27 mouse cellular contexts compared by ENCODE assay signal in the genomic region with DNA sequence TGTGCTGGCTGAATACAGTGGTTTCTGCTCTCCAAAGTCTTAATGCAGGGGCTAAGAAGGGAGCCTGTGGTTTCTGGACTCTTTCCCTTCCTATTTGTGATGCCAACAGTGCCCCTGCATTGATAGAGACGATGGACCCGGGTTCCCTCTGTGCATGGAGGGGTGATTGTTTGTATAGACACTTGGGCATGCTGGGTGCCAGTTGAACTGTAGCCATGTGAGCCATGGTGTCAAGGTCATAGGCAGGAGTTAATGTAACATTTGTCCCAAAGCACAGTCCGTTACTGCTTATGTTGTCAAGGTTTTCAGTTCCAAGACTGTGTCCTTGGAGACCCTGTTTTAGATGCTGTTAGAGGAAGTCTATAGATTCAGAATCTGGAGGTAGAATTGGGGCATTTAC.
DNase-seq lines count a peak whose midpoint lies in the region; ATAC-seq and TF ChIP-seq lines count a peak whose summit lies in the region.
"Had no signal": no experiment of that assay in that cellular context is flagged by ENCODE, and none has a peak within 500 bp of the region (broad histone marks: within the 10 kb centered on the region; RNA-seq: fewer than 3 reads in every experiment).

No protein-coding gene starts in this region.

- WGBS in hindbrain, embryonic 15.5 days = 74% methylated on average over 3 of the region's 3 CpGs
- 91% methylated on average over 3 of the region's 3 CpGs for WGBS in hindbrain, embryonic 11.5 days
- WGBS in liver, adult 2 months = 18% methylated on average over 3 of the region's 3 CpGs

- no peaks in the 10 kb centered on the region for H3K79me2 ChIP-seq in liver, adult 2 months (ENCODE audit: control insufficient read depth, insufficient read depth, low read length)

- DNase-seq in hindbrain, embryonic 11.5 days (ENCODE audit: low spot score) = no peak
- peak; percentile 53 for DNase-seq in liver, adult 2 months (ENCODE audit: extremely low read depth, low read depth, low spot score)
- DNase-seq in liver = no peak
- DNase-seq in adrenal gland, postnatal 36 days = peak; percentile 10 to 13
- peak; percentile 44 for DNase-seq in testis, postnatal 10 days (ENCODE audit: low spot score)
- DNase-seq in embryo, embryonic 10 days (ENCODE audit: low spot score) = no peak
- DNase-seq: B cell, adult 2 months; cerebellum, adult 11-12 months; cerebellum, adult 9-11 months; forebrain, postnatal 0 days; gastrocnemius, postnatal 10 days; heart, postnatal 36 days; kidney, adult 11 months; kidney, postnatal 14 days; lung, adult 2 months; lung, postnatal 10 days; right cerebral cortex, postnatal 4 days; thymus, postnatal 4 days had no signal

- no peaks in the 10 kb centered on the region for H3K9me3 ChIP-seq in hindbrain, embryonic 15.5 days
- H3K9me3 ChIP-seq in hindbrain, embryonic 11.5 days (ENCODE audit: control insufficient read depth, low read length) = no peaks in the 10 kb centered on the region
- H3K9me3 ChIP-seq: embryonic facial prominence, embryonic 13.5 days; forebrain, embryonic 12.5 days; heart, embryonic 10.5 days; midbrain, embryonic 13.5 days had no signal

- H3K4me3 ChIP-seq in hindbrain, embryonic 15.5 days = no peak overlapping the region
- no peak overlapping the region for H3K4me3 ChIP-seq in hindbrain, embryonic 11.5 days (ENCODE audit: low read depth, low read length)
- H3K4me3 ChIP-seq in liver, adult 2 months (ENCODE audit: insufficient read depth, low read depth, low read length) = no peak overlapping the region
- H3K4me3 ChIP-seq: embryonic facial prominence, embryonic 13.5 days; forebrain, embryonic 12.5 days; heart, embryonic 10.5 days; midbrain, embryonic 13.5 days had no signal

- no peaks in the 10 kb centered on the region for H3K27me3 ChIP-seq in hindbrain, embryonic 15.5 days
- H3K27me3 ChIP-seq in hindbrain, embryonic 11.5 days (ENCODE audit: control insufficient read depth, insufficient read depth, low read length) = no peaks in the 10 kb centered on the region
- H3K27me3 ChIP-seq in liver, adult 2 months (ENCODE audit: control insufficient read depth, insufficient read depth, low read length) = no peaks in the 10 kb centered on the region
- H3K27me3 ChIP-seq: embryonic facial prominence, embryonic 13.5 days; forebrain, embryonic 12.5 days; midbrain, embryonic 13.5 days had no signal

- no peaks in the 10 kb centered on the region for H3K36me3 ChIP-seq in hindbrain, embryonic 15.5 days
- H3K36me3 ChIP-seq in hindbrain, embryonic 11.5 days (ENCODE audit: control insufficient read depth, insufficient read depth, low read length) = no peaks in the 10 kb centered on the region
- H3K36me3 ChIP-seq in liver, adult 2 months (ENCODE audit: control insufficient read depth, insufficient read depth, low read length) = no peaks in the 10 kb centered on the region
- H3K36me3 ChIP-seq: embryonic facial prominence, embryonic 13.5 days; forebrain, embryonic 12.5 days; heart, embryonic 10.5 days; midbrain, embryonic 13.5 days had no signal

- no peak for TF ChIP-seq CTCF in liver, adult 2 months (IDR thresholded peaks at IDR 0.05; ENCODE audit: low read depth, low read length)

- no peaks in the 10 kb centered on the region for H3K4me1 ChIP-seq in hindbrain, embryonic 15.5 days (replicated peaks)
- H3K4me1 ChIP-seq in hindbrain, embryonic 11.5 days (replicated peaks; ENCODE audit: control insufficient read depth, insufficient read depth, low read length) = no peaks in the 10 kb centered on the region
- H3K4me1 ChIP-seq in liver, adult 2 months (ENCODE audit: control insufficient read depth, insufficient read depth, low read length) = peaks cover 2% of the 10 kb centered on the region; the same call in 1 of the 2 replicates
- H3K4me1 ChIP-seq: embryonic facial prominence, embryonic 13.5 days; forebrain, embryonic 12.5 days; heart, embryonic 10.5 days; midbrain, embryonic 13.5 days had no signal

- TF ChIP-seq POLR2A in liver, adult 2 months (IDR thresholded peaks at IDR 0.05; ENCODE audit: extremely low read depth, insufficient read depth, low read length) = no peak

- no peak overlapping the region for H3K9ac ChIP-seq in hindbrain, embryonic 15.5 days
- no peak overlapping the region for H3K9ac ChIP-seq in hindbrain, embryonic 11.5 days (ENCODE audit: low read depth, low read length)
- H3K9ac ChIP-seq in liver, adult 2 months (ENCODE audit: low read depth, low read length) = no peak overlapping the region
- H3K9ac ChIP-seq: embryonic facial prominence, embryonic 13.5 days; forebrain, embryonic 12.5 days; forebrain, postnatal 0 days; liver, embryonic 14.5 days; midbrain, embryonic 13.5 days had no signal

- H3K4me2 ChIP-seq in hindbrain, embryonic 15.5 days = no peak overlapping the region
- no peak overlapping the region for H3K4me2 ChIP-seq in hindbrain, embryonic 11.5 days (replicated peaks; ENCODE audit: low read depth, low read length)
- H3K4me2 ChIP-seq: embryonic facial prominence, embryonic 13.5 days; forebrain, embryonic 12.5 days; midbrain, embryonic 13.5 days had no signal

- ATAC-seq in hindbrain, embryonic 15.5 days (ENCODE audit: low FRiP score, low read depth) = peak; percentile 81
- no peak for ATAC-seq in hindbrain, embryonic 11.5 days (ENCODE audit: low FRiP score)
- ATAC-seq: forebrain, postnatal 0 days; inflammation-experienced regulatory T-cells, adult 6 months; midbrain, embryonic 13.5 days had no signal

- H3K27ac ChIP-seq in hindbrain, embryonic 15.5 days (replicated peaks) = no peak overlapping the region
- no peak overlapping the region for H3K27ac ChIP-seq in hindbrain, embryonic 11.5 days (ENCODE audit: low read depth, low read length)
- H3K27ac ChIP-seq in liver, adult 2 months (replicated peaks; ENCODE audit: insufficient read depth, low read depth, low read length) = no peak overlapping the region
- H3K27ac ChIP-seq: embryonic facial prominence, embryonic 13.5 days; forebrain, embryonic 12.5 days; heart, embryonic 10.5 days; liver, embryonic 14.5 days; macrophage; midbrain, embryonic 13.5 days; stomach, postnatal 0 days had no signal

Comparison
In these comparisons a context has a peak if more than half of its experiments do, and no peak if none do; other contexts are left out.
1. DNase-seq: peak in liver, adult 2 months (single experiment), adrenal gland, postnatal 36 days (2 of 2) and testis, postnatal 10 days (single experiment); none in hindbrain, embryonic 11.5 days (single experiment), liver (single experiment) and embryo, embryonic 10 days (single experiment).